Mouse (Mus musculus) spleen, postnatal 36 days (tissue): ENCODE results near the gene Mrtfb.

Experiments
- DNase-seq, 2 experiments: peaks; one replicate each; pipeline ENCODE4 v3.0.0; 2022; ENCODE audit warnings: low spot score in 2 of 2, mixed read lengths in 1 of 2

Gene Mrtfb

DNA sequence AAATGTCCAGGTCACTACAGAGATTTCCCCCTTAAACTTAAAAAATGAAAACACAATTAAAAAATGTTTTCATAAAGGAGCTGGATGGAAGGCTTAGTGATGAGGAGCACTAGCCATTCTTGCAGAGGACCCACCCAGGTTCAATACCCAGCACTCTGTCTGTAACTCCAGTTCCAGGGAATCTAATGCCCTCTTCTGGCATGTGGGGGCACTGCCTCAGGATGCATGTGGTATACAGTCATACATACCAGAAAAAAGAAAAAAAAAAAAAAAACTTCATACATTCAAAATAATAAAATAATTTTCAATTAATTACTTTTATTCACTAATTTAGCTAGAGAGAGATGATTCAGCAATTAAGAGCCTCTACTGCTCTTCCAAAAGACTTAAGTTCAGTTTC, 95.0 kb downstream of the Mrtfb start:
- no peak for DNase-seq

GRCm38 (mm10) chr16:13353927-13354326, 97.6 kb downstream of the Mrtfb start:
- DNase-seq, result no peak

DNA sequence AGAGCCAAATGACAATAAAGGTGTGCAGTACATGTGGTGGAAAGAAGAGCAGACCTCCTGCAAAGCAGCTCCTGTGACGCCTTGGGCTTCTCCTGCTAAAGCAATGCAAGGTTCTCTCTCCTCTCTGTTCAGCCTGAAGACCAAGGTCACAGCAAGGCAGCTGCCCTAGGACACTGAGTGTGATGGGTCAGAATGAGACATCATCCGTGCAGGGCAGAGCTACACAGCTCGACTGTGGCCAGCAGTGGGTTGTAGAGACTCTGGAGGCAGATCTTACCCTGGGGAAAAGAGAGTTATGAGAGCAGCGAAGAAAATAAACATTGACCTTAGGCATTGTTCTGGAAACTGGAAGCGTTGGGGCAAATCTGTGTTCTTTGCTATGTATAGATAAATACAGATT, 98.2 kb downstream of the Mrtfb start:
- no peak for DNase-seq

GRCm38 (mm10) chr16:13357806-13358679, 101.8 kb downstream of the Mrtfb start:
- no peak for DNase-seq

DNA sequence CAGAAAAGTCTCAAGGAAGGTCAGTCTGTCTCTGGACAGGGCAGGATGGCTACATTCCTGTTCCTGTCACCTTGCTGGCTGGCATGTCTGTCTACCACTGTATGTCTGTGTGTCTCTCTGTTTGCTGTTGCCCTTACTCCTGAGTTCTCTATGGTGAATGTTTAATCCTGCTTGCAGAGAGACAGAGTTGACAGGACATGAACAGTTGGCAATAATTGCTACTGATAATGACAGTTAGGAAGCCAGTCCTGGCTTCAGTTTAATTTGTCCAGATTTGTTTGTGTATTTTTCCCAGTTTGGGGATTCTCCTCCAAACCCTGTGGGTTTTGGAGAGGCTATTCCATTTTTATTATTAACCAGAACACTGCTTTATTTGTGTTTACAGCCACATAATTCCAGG, 102.5 kb downstream of the Mrtfb start:
- DNase-seq, result no peak

DNA sequence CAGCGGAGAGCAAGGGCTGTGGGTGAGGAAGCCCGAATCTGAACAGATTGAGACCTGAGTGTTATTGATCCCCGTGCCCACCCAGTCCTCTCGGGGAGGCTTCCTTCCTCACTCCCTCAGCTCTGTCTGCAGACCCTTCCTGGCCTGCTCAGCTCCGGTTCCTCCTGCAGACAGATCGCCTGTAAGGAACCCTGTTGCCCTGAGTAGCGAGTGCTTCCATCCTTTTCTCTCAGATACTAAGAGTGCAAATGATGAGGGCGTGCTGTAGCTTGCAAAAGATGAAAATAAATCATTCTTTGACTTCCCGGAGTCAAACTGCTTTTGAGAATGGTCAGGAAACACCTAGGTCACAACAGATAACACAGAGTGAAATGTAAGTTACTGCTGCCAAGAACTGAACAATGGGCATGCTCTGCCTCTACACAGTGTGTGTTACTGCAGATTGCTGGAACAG, 103.2 kb downstream of the Mrtfb start:
- DNase-seq, result no peak

- no peak for DNase-seq
Measured at GRCm38 (mm10) chr16:13360208-13360607, 103.9 kb downstream of the Mrtfb start.

DNA sequence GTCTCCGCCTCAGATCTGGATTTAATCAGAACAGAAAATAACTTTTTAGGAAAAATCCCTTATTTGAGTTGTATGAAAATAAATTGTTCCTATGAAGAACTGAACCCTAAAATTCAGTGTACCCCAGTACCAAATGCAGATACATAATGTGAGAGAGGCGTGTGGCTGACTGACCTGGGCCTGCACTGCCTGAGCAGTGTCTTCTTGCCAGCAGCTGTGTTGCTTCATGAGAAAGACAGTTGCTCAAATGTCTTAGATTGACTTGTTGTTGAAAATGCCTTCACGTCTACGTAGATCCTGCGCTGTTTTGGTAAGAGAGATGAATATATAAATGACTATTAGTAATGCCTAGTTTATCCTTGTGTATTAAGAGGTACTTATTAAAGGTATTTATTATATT, 104.6 kb downstream of the Mrtfb start:
- DNase-seq, result no peak

- no peak for DNase-seq
Measured at GRCm38 (mm10) chr16:13363141-13363540, 106.9 kb downstream of the Mrtfb start.

DNA sequence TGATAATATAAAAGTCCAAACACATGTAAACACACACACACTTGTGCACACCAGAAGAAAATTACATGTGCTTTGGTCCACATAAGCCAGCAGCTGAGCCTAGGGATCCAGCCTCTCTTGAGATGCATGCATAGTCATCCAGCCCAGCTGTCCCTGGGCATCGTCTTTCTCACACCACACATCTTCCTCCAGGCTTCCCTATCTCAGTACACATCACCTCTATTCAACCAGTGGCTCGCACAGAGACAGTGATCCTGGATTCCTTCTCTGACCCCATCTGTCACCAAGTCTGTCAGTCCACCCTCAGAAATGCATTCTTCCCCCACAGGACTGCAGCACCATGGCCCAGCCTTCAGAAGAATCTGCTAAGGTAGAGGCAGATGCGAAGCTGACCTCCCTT, 107.9 kb downstream of the Mrtfb start:
- no peak for DNase-seq

DNA sequence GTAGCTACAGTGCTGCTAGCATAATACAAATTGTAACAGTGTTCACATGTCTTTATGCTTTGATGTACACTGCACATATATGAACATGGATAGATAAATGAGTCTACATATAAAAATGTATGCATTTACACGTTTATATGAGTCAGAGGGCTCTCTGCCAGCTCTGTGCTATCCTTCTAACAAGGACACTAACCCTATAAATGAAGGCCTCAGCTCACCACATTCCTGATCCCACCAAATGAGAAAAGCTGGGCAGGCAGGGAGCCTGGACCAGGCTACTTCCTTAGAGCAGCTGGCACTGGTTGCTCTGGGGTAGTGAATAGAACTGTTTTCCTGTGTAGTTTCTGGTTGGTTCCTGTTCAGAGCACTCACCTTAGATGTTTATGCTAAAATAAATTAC, 110.0 kb downstream of the Mrtfb start:
- DNase-seq, result no peak

GRCm38 (mm10) chr16:13366802-13367465, 110.7 kb downstream of the Mrtfb start:
- DNase-seq, result no peak

GRCm38 (mm10) chr16:13367466-13367856, 111.2 kb downstream of the Mrtfb start:
- no peak for DNase-seq

DNA sequence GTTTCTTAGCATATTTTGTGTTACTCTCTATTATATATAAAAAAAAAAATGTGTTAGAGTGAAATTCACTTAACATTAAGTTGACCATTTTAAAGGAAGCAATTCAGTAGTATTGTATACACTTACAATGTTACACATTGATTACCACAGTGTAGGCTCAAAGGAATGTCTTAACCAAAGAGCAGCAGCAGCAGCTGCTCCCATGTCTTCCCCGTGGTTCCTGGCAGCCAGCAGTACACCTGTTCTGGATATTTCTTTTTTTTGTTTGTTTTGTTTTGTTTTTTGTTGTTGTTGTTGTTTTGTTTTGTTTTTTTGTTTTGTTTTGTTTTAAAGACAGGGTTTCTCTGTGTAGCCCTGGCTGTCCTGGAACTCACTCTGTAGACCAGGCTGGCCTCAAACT, 112.4 kb downstream of the Mrtfb start:
- no peak for DNase-seq

DNA sequence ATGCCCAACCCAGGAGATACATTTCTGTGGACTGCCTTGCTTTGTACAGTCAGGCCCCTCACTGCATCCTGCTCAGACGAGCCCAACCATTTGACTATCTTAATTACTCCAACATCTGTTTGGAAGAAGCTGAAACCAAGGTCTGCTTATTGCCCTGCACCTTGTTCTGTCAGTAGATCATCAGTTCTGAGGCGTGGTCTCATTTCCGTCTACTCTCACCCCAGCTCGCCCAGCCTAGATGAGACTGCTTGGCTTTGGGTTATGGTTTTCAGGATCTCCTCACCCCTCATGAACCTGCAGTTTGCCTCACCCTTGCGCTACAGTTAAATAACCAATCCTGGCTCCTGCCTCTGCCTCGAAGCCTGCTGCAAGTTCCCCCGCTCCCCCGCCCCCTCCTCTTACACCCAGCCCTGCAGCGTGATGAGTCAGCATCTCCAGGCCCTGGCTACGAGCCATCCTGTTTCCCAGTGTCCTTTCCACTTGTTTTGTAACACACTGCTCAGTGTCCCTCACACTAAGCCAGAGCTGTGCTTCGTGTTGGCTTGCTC, 115.5 kb downstream of the Mrtfb start:
- DNase-seq, result peak; percentile 12 to 19

GRCm38 (mm10) chr16:13372899-13373533, 116.7 kb downstream of the Mrtfb start:
- DNase-seq, result no peak

DNA sequence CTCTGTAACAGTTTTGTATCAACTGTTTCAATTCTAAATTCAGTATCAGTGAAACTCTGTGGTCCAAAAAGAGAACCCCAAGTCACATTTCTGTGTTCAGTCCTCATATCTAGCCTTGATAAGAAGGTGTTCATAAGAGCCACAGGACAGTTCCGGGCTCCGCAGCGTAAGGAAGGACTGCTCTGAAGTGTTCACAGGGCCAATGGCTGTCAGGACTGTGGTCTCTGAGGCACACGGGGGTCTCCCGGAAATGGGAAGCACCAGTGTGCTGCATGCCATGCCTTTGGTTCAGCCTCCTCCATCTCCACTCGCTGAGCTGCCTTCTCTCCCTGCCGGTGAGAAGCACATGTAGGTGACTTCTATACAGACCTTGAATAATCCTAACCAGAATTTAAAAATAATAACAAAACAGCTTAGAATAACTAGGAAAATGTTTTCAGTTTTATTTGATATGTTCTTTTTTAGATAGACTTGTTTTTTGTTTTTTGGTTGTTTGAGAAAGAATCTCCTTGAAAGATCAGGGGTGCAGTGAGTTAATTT, 120.7 kb downstream of the Mrtfb start:
- DNase-seq, result no peak

DNA sequence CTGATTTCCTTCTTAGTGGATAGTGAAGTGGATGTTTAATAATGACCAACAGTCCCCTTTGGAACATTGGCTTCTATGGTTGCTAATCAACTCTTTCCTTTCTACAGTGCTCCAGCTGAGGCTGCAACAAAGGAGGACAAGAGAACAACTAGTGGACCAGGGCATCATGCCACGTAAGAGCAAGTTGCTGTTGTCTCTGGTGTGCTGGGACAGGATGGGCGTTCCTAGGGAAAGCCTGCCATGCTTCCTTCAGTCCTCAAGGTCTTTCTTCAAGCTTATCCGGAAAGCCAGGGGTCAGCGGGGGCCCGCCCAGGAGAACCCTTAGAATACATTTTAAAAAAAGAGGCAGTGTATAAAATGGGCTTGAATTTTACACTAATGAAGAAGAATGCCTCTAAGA, 121.9 kb downstream of the Mrtfb start:
- DNase-seq, result no peak

DNA sequence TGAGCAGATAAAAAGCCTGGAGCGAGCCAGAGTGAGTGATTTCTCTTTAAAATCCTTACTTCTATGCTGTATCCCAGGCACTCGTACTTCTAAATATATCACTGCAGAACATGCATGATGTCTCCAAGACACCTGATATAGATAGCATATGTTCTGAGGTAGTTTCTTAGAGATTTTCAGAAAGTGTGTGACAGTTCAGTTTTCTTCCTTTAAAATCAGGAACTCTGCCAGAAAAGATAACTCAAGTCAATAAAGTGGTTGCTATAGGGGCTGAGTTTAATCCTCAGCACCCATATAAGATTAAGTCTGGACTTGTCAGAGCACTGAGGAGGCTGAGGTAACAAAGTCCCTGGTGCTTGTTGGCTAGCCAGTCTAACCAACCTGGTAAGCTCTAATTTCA, 123.6 kb downstream of the Mrtfb start:
- no peak for DNase-seq

DNA sequence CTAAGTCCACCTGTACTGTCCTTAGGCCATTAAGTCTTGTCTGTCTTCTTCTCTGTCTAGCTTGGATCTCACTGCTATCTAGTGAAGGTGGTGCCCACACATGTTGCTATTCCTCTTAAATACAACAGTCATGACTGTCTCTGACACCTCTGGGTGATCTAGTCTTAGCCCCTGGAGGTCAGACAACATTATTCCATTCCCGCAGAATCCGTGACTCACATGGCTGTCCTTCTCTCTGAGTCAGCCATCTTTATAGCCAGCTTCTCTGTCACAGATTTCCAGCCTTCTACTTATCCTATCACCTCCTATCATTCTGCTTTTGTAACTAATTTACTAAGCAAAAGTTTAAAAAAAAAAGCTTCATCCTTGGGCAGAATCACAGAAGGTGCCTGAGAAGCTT, 125.5 kb downstream of the Mrtfb start:
- no peak for DNase-seq

GRCm38 (mm10) chr16:13387306-13387705, 131.0 kb downstream of the Mrtfb start:
- no peak for DNase-seq

GRCm38 (mm10) chr16:13400375-13400774, 144.1 kb downstream of the Mrtfb start:
- DNase-seq, result no peak
